Mouse (Mus musculus) midbrain, embryonic 14.5 days (tissue): ENCODE results near the gene Bhlhe40. TPM values are rescaled to one million over a fixed set of nuclear protein-coding genes. Genes with fewer than 3 reads are reported as not detected.
A peak's percentile ranks its signal among the peaks of the same experiment; 100 is the strongest.

Source experiments
- ATAC-seq: fragments of 200-750 bp; cut with Nextera tagmentation; 2 replicates; pipeline ENCODE4 v1.8.0; 2017; ENCODE audit warnings: moderate number of reproducible peaks, moderate library complexity; ENCODE audit not compliant: low FRiP score, low TSS enrichment
- DNase-seq: peaks from one replicate; pipeline ENCODE4 v3.0.0-alpha.2; 2015
- H3K27ac ChIP-seq: fragments of 300-500 bp; sonication (generic); replicated peaks from 2 replicates; pipeline ENCODE4 v1.5.1; 2014; ENCODE audit warnings: mild to moderate bottlenecking, low read depth, low read length, moderate library complexity
- H3K27me3 ChIP-seq: fragments of 300-500 bp; sonication (generic); 2 replicates; pipeline ENCODE4 v1.6.1; 2014; ENCODE audit warnings: low read length, control low read depth, mixed read lengths; ENCODE audit not compliant: control insufficient read depth, insufficient read depth
- H3K36me3 ChIP-seq: fragments of 300-500 bp; sonication (generic); 2 replicates; pipeline ENCODE4 v1.6.1; 2014; ENCODE audit warnings: low read length, control low read depth; ENCODE audit not compliant: control insufficient read depth, insufficient read depth
- H3K4me1 ChIP-seq: fragments of 300-500 bp; sonication (generic); 2 replicates; pipeline ENCODE4 v1.6.1; 2014; ENCODE audit warnings: mild to moderate bottlenecking, antibody characterized with exemption, low read length, control low read depth; ENCODE audit not compliant: control insufficient read depth, insufficient read depth
- H3K4me2 ChIP-seq: fragments of 300-500 bp; sonication (generic); 2 replicates; pipeline ENCODE4 v1.6.1; 2014; ENCODE audit warnings: mild to moderate bottlenecking, low read length, moderate library complexity
- H3K4me3 ChIP-seq: fragments of 300-500 bp; sonication (generic); replicated peaks from 2 replicates; pipeline ENCODE4 v1.5.1; 2014; ENCODE audit warnings: low read depth, low read length
- H3K9ac ChIP-seq: fragments of 300-500 bp; sonication (generic); replicated peaks from 2 replicates; pipeline ENCODE4 v1.6.1; 2014; ENCODE audit warnings: mild to moderate bottlenecking, low read length, moderate library complexity
- H3K9me3 ChIP-seq: fragments of 300-500 bp; sonication (generic); 2 replicates; pipeline ENCODE4 v1.6.1; 2016; ENCODE audit warnings: low read length, control low read depth, mixed read lengths; ENCODE audit not compliant: control insufficient read depth
- WGBS: fragments of 180-500 bp; shearing (Covaris S2); extraction: QIAGEN DNeasy Blood & Tissue Kit; methylation state at CpG from one replicate; pipeline ENCODE4 v1.1.7; 2014; 5-methylcytosine and 5-hydroxymethylcytosine counted together
- polyA plus RNA-seq: library from polyadenylated mRNA; unstranded; fragments of >200 nt; fragmentation: Nextera tagmentation; extraction: Ambion mirVana; gene quantifications from 2 replicates; pipeline ENCODE4 v1.2.1, GENCODE M21; 2014

Gene Bhlhe40
- polyA plus RNA-seq, 1 experiment from 2014 or later: 3.8 TPM

DNA sequence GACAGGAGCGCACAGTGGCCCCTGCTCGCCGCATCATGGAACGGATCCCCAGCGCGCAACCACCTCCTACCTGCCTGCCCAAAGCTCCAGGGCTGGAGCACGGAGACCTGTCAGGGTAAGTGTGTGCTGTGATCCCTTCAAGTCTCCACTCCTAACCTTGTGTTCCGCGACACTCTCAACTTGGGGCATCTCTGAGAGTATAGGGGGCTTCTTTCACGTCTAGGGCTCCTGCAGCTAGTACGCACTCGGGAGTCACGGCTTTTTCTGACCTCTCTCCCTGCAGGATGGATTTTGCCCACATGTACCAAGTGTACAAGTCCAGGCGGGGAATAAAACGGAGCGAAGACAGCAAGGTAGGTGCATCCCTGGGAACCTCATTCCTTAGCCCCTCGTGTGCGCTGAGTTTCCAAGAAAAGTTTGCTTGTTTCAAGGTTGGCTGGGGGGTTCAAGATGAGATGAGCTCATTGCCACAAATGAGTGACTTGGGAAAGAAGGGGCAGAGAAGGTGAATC, 505 bp downstream of the Bhlhe40 start:
- Histone ChIP-seq H3K4me2 (peak overlapping the region; percentile 100), H3K4me3 (peak overlapping the region; percentile 59), H3K36me3 (no peaks in the 10 kb centered on the region), H3K9me3 (no peaks in the 10 kb centered on the region), H3K4me1 (peaks cover 6% of the 10 kb centered on the region; the same call in 1 of the 2 replicates), H3K27ac (peak overlapping the region; percentile 41; the same call in 1 of the 2 replicates), H3K27me3 (peaks cover 15% of the 10 kb centered on the region), H3K9ac (peak overlapping the region; percentile 63)
- ATAC-seq: no peak
- DNase-seq: no peak
- 1% methylated on average over 18 of the region's 18 CpGs for WGBS

- no peak overlapping the region for H3K9ac ChIP-seq
- H3K36me3 ChIP-seq: no peaks in the 10 kb centered on the region
- no peaks in the 10 kb centered on the region for H3K9me3 ChIP-seq
- H3K27ac ChIP-seq: no peak overlapping the region
- H3K4me3 ChIP-seq: peak overlapping the region; percentile 59
- H3K4me1 ChIP-seq: peaks cover 6% of the 10 kb centered on the region; the same call in 1 of the 2 replicates
- 2% methylated on average over 17 of the region's 17 CpGs for WGBS
- DNase-seq (peak; percentile 88), ATAC-seq (no peak)
- peak overlapping the region; percentile 100 for H3K4me2 ChIP-seq
- peaks cover 15% of the 10 kb centered on the region for H3K27me3 ChIP-seq
These were observed 983 bp downstream of the Bhlhe40 start for GRCm38 (mm10) chr6:108661412-108661811.

DNA sequence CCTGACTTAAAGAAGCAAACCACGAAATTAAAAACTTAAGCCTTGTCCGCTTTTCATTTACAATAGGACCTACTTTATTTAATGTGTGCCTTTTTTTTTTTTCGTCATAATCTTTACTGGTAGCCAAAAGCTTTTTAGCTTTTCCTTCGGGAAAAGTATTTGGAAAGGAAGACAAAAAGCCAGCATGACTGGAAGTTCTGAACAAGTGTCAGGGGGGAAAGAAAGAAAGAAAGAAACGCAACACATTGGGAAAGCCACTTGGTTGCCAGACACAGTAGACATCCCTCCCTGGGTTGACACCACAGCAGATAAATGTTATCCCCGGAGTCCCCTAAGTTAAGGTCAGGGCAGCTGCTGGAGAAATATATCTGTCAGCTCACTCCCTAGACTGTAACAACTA, 1.5 kb downstream of the Bhlhe40 start:
- peak overlapping the region; percentile 100 for H3K4me2 ChIP-seq
- WGBS: 54% methylated on average over 6 of the region's 6 CpGs
- H3K27me3 ChIP-seq: peaks cover 15% of the 10 kb centered on the region
- no peaks in the 10 kb centered on the region for H3K36me3 ChIP-seq
- no peak overlapping the region for H3K27ac ChIP-seq
- H3K4me3 ChIP-seq: peak overlapping the region; percentile 59
- DNase-seq: no peak
- ATAC-seq: no peak
- no peaks in the 10 kb centered on the region for H3K9me3 ChIP-seq
- peaks cover 6% of the 10 kb centered on the region; the same call in 1 of the 2 replicates for H3K4me1 ChIP-seq
- no peak overlapping the region for H3K9ac ChIP-seq

DNA sequence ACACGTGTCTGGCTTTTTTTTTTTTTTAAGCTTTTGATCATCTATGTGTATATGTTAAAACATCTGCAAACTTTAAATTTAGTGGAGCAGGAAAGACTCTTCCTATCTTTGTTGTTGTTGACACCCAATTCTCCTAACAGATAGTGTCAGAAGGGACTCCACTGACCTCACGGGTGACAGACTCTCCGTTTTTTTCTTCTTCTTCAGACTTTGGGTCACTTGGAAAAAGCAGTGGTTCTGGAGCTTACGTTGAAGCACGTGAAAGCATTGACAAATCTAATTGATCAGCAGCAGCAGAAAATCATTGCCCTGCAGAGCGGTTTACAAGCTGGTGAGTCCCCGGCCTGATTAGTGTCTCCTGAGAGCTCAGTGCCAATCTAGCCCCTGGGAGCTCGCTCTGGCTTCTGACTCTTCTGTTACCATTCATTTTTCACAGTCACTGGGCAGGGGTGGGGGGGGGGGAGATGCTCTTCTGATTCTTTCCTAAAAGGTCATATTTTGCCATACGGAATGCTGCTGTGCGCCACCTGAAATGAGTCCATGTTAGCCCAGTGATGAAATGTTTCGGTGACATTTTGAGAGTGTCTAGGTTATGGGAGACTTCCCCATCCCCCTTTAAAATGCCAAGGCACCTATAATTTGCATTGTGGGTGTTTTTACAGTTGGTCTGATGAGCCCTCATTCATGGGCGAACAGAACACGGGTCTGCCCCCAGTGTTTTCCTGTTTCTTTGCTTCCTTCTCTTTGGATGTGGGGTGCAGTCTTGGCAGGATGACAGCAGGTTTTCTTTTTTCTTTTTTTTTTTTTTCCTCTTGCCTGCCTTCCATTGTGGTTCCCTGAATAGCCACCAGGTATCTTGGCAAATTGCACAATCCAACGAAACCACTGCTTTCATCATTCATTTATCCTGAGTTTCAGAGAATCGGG, 2.1 kb downstream of the Bhlhe40 start:
- H3K27ac ChIP-seq: no peak overlapping the region
- H3K4me2 ChIP-seq: peak overlapping the region; percentile 100; the same call in 1 of the 2 replicates
- WGBS: 72% methylated on average over 15 of the region's 15 CpGs
- H3K4me3 ChIP-seq: no peak overlapping the region
- H3K36me3 ChIP-seq: no peaks in the 10 kb centered on the region
- ATAC-seq (no peak), DNase-seq (no peak)
- peaks cover 15% of the 10 kb centered on the region for H3K27me3 ChIP-seq
- H3K4me1 ChIP-seq: peaks cover 6% of the 10 kb centered on the region; the same call in 1 of the 2 replicates
- no peak overlapping the region for H3K9ac ChIP-seq
- no peaks in the 10 kb centered on the region for H3K9me3 ChIP-seq

DNA sequence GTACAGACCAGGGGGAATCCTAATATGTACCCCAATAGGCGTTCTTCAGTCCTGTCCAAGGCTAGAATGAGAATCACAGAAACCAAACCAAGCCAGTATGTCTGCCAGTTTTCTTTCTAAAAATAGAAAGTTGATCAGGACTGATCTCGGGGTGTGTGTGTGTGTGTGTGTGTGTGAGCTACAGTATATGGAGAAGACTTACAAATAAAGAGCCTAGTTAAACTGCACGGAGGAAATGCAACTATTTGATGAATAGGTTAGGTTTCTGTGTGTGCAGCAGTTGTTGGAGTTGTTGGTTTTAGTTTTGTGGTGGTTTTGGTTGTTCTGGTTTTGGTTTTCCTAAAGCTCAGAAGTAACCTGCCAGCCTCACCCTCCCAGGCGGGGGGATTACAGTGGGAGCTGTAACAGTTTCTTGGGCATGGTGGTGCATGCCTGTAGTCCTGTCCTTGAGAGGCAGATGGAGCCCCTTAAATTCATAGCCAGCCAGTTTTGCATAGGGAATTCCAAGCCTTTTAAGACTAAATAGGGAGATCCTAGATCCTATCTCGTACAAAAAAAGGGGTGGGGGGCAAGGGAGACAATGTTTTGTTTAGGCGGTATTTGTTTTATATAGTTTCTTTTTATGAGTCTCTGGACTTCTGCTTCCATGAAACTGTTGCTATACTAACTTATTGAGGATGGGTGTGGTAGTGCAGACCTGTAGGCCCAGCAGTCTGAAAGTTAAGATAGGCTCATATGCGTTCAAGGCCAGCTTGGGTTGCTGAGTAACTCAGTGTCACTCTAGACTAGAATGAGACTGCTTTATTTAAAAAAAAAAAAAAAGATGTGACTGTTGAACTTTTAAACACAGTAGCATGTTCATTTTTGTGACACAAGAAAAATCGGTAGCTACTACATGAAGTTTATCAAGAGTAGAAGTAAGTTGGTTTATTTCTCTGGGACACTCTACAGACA, 3.1 kb downstream of the Bhlhe40 start:
- H3K9me3 ChIP-seq: no peaks in the 10 kb centered on the region
- H3K9ac ChIP-seq: no peak overlapping the region
- H3K27me3 ChIP-seq: peaks cover 15% of the 10 kb centered on the region
- no peak overlapping the region for H3K4me3 ChIP-seq
- ATAC-seq (no peak), DNase-seq (no peak)
- H3K36me3 ChIP-seq: no peaks in the 10 kb centered on the region
- no peak overlapping the region for H3K27ac ChIP-seq
- H3K4me1 ChIP-seq: peaks cover 14% of the 10 kb centered on the region
- no peak overlapping the region for H3K4me2 ChIP-seq
- WGBS: 86% methylated on average over 8 of the region's 8 CpGs

- no peak overlapping the region for H3K4me2 ChIP-seq
- no peak overlapping the region for H3K9ac ChIP-seq
- H3K4me3 ChIP-seq: no peak overlapping the region
- peaks cover 15% of the 10 kb centered on the region for H3K27me3 ChIP-seq
- H3K36me3 ChIP-seq: no peaks in the 10 kb centered on the region
- whole genome bisulfite sequencing: 87% methylated on average over 24 of the region's 24 CpGs
- H3K9me3 ChIP-seq: no peaks in the 10 kb centered on the region
- H3K4me1 ChIP-seq: peaks cover 11% of the 10 kb centered on the region
- no peak overlapping the region for H3K27ac ChIP-seq
- ATAC-seq (no peak), DNase-seq (no peak)
These were observed 4.2 kb downstream of the Bhlhe40 start for GRCm38 (mm10) chr6:108664533-108665150.

DNA sequence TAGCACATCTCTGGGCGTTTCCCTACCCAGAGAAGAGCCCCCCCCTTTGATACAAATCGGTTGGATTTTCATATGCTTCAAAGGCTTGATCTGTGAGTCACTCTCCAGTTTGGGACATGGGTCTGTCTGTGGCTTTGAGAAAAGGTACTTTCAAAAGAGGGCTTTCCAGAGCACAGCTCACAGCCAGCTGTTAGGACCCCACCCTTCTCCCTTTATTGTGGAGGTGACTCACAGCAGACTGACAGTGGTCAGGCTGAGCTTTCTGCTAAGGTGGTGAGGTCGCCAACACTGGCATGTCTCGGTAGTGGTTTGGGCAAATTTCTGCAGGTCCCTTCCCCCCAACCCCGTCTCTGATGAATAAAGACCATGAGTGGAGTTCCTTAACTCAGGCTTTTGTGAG, 5.2 kb downstream of the Bhlhe40 start:
- H3K27me3 ChIP-seq: peaks cover 14% of the 10 kb centered on the region
- H3K36me3 ChIP-seq: no peaks in the 10 kb centered on the region
- no peaks in the 10 kb centered on the region for H3K9me3 ChIP-seq
- peaks cover 11% of the 10 kb centered on the region for H3K4me1 ChIP-seq
- H3K4me2 ChIP-seq: no peak overlapping the region
- H3K4me3 ChIP-seq: no peak overlapping the region
- DNase-seq (no peak), ATAC-seq (no peak)
- H3K27ac ChIP-seq: no peak overlapping the region
- H3K9ac ChIP-seq: no peak overlapping the region
- WGBS: 79% methylated on average over 5 of the region's 5 CpGs
